In genomic region chr4:139130701-139131549, GRCm38 (mm10) we compare ENCODE assay signal across 7 mouse cellular contexts. TPM values are rescaled to one million over a fixed set of nuclear protein-coding genes. Genes with fewer than 3 reads are reported as not detected.
DNase-seq lines count a peak whose midpoint lies in the region; ATAC-seq lines count a peak whose summit lies in the region.

TSS of gene Minos1 (minus strand) at chr4:139131113.

- ATAC-seq in intestine, embryonic 15.5 days: peak; percentile 99

- DNase-seq in adrenal gland, adult 2 months: peak; percentile 98
- DNase-seq in embryo, embryonic 11.5 days (ENCODE audit: low read depth, low spot score): peak; percentile 95
- peak; percentile 95 for DNase-seq in gastrocnemius, postnatal 36 days
- DNase-seq in left cerebral cortex, postnatal 25 days (ENCODE audit: low spot score in 2 of 2): peak; percentile 99
- DNase-seq in midbrain, embryonic 10.5 days (ENCODE audit: low spot score): peak; percentile 98
- DNase-seq in right cerebral cortex, postnatal 4 days: peak; percentile 97

- no peaks in the 10 kb centered on the region for H3K27me3 ChIP-seq in intestine, embryonic 15.5 days (replicated peaks)
- no peaks in the 10 kb centered on the region for H3K27me3 ChIP-seq in midbrain, embryonic 10.5 days (ENCODE audit: low read depth, poor library complexity, severe bottlenecking)

- H3K27ac ChIP-seq in intestine, embryonic 15.5 days: peak within 1 kb of the TSS; percentile 91
- H3K27ac ChIP-seq in midbrain, embryonic 10.5 days (replicated peaks): peak within 1 kb of the TSS; percentile 94

- peak within 1 kb of the TSS; percentile 73 for H3K4me2 ChIP-seq in intestine, embryonic 15.5 days (replicated peaks)

- under 1% methylated on average over 63 of the region's 63 CpGs for WGBS in intestine, embryonic 15.5 days
- WGBS in midbrain, embryonic 10.5 days: under 1% methylated on average over 63 of the region's 63 CpGs

- intact Hi-C loops in gastrocnemius, postnatal 36 days (cut with DNase I): loop anchor here (5.0 kb wide), 1 partner anchor 116 kb away; no protein-coding TSS in a partner anchor
- intact Hi-C loops in left cerebral cortex, postnatal 25 days (cut with DNase I): loop anchor here (2.0 kb wide), 1 partner anchor 62 kb away; the partner anchor contains the start of gene Capzb

- peak within 1 kb of the TSS; percentile 94 for H3K9ac ChIP-seq in intestine, embryonic 15.5 days

- 0 out of 2 replicates have a peak, but pooled peaks cover 6% of the 10 kb centered on the region for H3K36me3 ChIP-seq in intestine, embryonic 15.5 days
- peaks cover 11% of the 10 kb centered on the region for H3K36me3 ChIP-seq in midbrain, embryonic 10.5 days

- H3K4me3 ChIP-seq in intestine, embryonic 15.5 days (replicated peaks): peak within 1 kb of the TSS; percentile 97
- peak within 1 kb of the TSS; percentile 98 for H3K4me3 ChIP-seq in midbrain, embryonic 10.5 days

- H3K9me3 ChIP-seq in intestine, embryonic 15.5 days: no peaks in the 10 kb centered on the region
- 0 out of 2 replicates have a peak, but pooled peaks cover 3% of the 10 kb centered on the region for H3K9me3 ChIP-seq in midbrain, embryonic 10.5 days (replicated peaks)

- peaks cover 10% of the 10 kb centered on the region for H3K4me1 ChIP-seq in intestine, embryonic 15.5 days (replicated peaks)
- peaks cover 24% of the 10 kb centered on the region for H3K4me1 ChIP-seq in midbrain, embryonic 10.5 days

RNA-seq across cellular contexts. Expression of gene Minos1, which starts in this region (rescaled TPM):
- 100 to 1,000 TPM; 333 to 412 TPM for total RNA-seq in adrenal gland, adult 2 months (2021)
- 26.7 and 38.9 TPM in 2 replicates for polyA plus RNA-seq in adrenal gland, adult 2 months (2012; rRNA removed)
- total RNA-seq in gastrocnemius, postnatal 36 days (2021): 100 to 1,000 TPM; 353 to 374 TPM
- polyA plus RNA-seq in intestine, embryonic 15.5 days (2015; fragmentation: Nextera tagmentation; extraction: Ambion mirVana): 640 and 702 TPM in 2 replicates
- total RNA-seq in left cerebral cortex, postnatal 25 days (2021): 100 to 1,000 TPM; 215 to 218 TPM
- 359 and 362 TPM in 2 replicates for polyA plus RNA-seq in midbrain, embryonic 10.5 days (2016; fragmentation: Nextera tagmentation; extraction: Ambion mirVana)

Comparison
In these comparisons a context has a peak if more than half of its experiments do, and no peak if none do; other contexts are left out.
1. Peak in every context shown above with its lines: DNase-seq, ATAC-seq, H3K4me3 ChIP-seq and H3K27ac ChIP-seq.